Mouse (Mus musculus) CH12F3 (cell line): ENCODE measurements around the gene Paqr8.

ENCODE experiments used
- in situ Hi-C: fragments of 300-500 bp; cut with MboI; formaldehyde crosslinking; loops from 2 replicates; pipeline ENCODE4 v1.14.3; 2020; ENCODE audit warnings: low sequenced_read_pairs

Paqr8 gene

DNA sequence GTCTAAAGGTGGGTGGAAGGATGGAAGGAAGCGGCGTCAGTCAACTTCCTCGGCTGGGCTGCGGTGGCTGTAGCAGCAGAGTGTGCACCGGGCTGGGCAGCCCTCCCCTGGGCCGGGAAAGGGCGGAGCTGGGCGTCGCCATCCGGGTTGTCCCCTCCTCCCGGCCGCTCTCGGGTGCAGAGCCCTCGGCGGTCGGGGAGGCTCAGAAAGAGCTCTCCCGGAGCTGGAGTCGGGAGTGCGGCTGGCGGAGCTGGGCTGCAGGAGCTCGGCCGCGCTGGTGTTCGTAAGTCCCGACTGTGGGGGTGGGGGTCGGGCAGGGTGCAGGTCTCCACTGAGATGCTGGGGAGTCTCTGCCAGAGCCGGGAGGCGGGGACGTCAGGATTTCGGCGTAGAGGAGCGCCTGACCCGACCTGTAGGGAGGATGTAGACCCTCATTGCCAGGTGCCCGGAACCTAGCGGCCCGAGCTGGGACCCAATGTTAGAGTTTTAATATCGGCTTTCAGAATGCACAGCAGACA lies at the start of gene Paqr8:
TSS of gene Paqr8 (plus strand) at position 203 of the 518 bp plus-strand sequence.
- in situ Hi-C loops, result no loop called here

- in situ Hi-C loops, result no loop called here
Measured at GRCm38 (mm10) chr1:20856924-20857902, 33.2 kb upstream of the Paqr8 start.

GRCm38 (mm10) chr1:20860775-20861174 lies 29.6 kb upstream of the Paqr8 start:
- in situ Hi-C loops, result no loop called here

DNA sequence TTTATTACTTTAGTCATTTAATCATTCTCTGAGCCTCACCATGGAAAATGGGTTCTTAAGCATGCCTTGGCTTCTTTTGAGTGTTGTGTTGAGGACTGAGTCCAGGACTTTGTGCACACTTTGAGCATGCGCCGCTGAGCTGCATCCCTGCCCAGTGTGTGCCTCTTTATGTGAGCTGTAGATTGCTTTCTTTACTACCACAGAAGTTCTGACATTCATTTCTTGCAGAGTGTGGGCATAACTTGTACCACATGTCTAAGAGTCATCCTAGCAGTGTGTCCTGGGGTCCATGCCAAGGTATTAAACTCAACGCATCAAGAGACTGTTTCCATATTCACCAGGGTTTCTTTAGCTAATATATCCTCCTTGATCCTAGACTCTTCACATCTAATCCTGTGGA lies 28.5 kb upstream of the Paqr8 start:
- in situ Hi-C loops, result no loop called here

DNA sequence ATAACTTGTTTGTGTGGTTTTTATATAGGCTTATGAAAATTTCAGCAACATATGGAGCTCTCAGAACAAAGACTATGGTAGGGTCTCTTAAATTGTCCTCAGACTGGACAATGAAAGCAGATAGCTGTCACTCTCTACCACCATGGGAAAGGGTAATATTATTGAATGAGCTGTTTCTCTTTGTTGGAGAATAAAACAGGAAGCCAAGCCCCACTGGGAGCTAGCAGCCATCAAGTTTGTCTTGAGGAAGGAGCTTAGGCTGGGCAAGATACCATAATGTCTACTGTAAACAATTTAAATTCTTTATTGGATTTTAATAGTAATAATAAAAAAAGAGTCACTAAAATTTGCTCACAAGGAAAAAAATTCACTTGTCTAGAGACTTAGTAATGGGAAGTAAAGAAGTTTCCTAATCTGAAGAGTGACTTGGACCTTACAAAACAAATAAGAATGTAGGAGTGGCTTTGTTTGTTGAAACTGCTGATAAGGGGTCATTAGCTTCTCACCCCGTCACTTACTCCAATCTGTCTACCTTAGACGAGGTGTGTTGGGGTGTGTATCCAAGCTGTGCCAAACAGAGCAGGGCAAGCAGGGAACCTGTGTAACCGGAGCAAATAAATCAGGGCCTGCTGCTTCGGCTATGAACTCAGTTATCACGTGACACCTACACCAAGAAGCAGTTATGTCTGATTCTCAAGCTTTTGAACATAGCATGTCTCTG lies 26.8 kb upstream of the Paqr8 start:
- in situ Hi-C loops, result no loop called here

DNA sequence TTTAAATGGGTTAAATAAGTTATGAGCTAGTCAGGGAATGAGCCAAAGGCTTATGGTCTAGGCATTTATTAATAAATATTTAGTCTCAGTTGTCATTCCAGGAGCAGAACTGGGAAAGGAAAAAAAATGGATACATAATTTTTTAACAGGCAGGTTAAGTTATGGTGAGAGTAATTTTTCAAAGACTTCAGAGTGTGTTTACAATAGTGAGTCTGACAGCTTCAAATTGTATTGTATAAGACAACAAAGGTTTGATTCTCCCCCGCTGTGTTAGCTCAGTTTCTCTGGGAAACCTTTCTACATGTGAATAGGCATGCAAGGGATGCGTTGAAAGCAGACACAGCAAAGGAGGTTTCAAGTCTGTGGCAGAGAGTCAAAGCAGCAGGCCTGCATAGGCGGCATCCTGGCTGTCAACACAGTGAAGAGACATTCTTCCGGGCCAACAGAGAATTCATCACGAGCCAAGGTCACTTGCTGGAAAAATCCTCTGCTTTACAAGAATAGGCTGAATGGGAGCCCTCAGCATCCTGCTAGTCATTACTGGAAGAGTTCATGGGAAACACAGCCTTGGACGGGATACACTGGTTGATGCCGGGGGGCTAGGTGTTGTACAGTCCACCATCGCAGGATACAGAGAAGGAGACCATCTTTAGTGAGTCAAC lies 23.0 kb upstream of the Paqr8 start:
- in situ Hi-C loops, result no loop called here

- in situ Hi-C loops, result no loop called here
Measured at GRCm38 (mm10) chr1:20868036-20868435, 22.4 kb upstream of the Paqr8 start.

- in situ Hi-C loops, result no loop called here
Measured at GRCm38 (mm10) chr1:20870887-20871286, 19.5 kb upstream of the Paqr8 start.

GRCm38 (mm10) chr1:20872496-20872895 lies 17.9 kb upstream of the Paqr8 start:
- in situ Hi-C loops, result no loop called here

- in situ Hi-C loops, result no loop called here
Measured at GRCm38 (mm10) chr1:20874061-20874460, 16.3 kb upstream of the Paqr8 start.

DNA sequence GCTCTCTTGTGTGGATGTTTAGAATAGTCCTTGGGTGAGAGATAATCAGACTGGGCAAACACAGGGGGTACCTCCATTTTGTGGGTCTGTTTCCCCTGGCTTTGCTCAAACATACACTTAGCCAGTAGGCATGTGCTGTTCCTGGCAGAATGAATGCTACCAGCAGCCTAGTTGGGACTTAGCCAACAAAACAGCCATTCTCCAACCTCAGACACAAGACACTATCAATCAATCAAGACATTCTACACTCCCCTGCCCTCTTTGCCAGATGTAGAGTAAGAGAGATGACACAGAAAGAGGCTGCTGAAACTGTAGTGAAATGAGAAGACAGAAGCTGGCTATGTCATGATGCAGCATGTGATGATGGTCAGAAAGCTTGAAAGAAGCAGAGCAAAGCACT lies 13.1 kb upstream of the Paqr8 start:
- in situ Hi-C loops, result no loop called here

DNA sequence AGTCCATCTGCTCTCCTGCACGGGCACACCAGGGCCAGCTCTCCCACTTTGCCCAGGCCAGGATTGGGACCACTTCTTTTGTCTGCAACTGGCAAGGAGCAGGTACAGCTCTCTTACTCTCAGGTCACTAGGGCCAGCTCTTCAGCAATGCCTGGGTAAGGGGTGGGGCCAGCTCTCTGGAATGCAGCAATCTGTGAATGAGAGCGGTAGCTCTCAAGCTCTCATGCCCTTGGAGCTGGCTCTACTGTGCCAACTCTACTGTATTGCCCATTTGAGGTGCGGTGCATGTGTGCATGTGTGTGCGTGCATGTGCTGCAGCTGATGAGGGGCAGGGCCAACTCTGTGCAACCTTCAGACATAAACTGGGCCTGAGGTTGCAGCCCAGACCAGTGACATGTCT lies 11.0 kb upstream of the Paqr8 start:
- in situ Hi-C loops, result no loop called here

- in situ Hi-C loops, result no loop called here
Measured at GRCm38 (mm10) chr1:20883079-20883478, 7.3 kb upstream of the Paqr8 start.

DNA sequence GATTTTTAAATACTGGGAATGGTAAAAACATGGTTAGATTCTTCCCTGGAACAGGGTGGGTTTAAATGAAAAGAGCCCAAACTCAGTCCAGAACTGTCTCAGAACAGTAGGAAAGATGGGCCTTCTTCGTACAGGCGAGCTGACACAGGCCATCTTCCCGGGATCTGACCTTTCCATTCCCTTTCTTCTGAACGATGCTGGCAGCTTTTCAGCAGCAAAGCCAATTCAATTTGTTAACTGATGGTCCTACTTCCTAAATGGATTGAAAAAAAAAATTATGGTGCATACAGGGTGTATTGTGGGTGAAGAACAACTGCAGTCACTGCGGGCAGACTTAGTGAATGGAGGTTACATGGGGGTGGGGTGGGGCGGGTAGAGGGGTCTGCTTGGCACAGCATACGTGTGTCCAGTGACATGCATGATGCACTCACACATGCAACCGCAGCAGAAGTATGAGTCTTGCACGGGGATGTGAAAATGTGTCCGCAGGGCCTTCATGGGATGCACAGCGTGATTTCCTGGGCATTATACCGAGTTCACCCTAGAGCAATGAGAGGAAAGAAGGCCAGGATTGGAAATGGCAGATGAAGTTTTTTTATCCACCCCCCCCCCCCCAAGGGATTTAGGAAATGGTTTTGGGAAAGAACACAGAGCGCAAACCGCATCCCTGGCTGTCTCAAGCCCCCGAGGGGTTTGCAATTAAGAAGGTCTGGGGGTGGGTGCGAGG lies 566 bp upstream of the Paqr8 start:
- in situ Hi-C loops, result no loop called here

- in situ Hi-C loops, result no loop called here
Measured at GRCm38 (mm10) chr1:20890941-20891399, 564 bp downstream of the Paqr8 start.

DNA sequence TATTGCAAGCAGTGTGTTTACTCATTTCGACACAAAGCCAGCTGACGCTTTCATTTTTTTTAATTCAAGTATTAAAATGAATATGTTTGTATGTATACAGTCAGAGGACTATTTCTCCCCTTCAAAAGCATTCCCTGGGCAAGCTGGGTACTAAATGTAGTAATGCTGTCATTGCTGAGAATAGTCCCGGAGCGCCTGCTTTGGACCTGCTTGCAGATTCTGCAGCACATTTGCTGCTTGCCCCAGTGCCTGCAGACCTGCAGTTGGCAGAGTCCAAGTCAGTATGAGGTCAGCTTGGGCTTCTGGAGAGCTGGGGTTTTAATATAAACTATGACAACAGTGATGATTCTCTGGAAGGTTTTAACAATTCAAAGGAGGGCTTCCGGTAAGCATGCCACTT lies 2.7 kb downstream of the Paqr8 start:
- in situ Hi-C loops, result no loop called here

DNA sequence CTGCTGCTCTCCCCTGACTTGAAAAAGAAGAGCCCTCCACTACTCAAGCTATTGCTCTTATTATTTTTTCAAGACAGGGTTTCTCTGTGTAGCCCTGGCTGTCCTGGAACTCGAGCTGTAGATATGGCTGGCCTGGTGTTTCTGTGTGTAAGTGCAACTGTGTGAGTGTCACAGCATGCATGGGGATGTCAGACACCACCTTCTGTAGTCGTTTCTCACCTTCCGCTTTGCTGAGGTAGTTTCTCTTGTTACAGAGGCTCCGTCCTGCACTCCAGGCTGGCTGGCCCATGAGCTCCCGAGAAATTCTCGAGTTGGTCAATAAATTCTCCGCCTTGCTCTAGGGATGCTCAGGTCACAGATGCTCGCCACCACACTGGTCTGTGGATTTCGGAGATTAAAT lies 8.0 kb downstream of the Paqr8 start:
- in situ Hi-C loops, result no loop called here

DNA sequence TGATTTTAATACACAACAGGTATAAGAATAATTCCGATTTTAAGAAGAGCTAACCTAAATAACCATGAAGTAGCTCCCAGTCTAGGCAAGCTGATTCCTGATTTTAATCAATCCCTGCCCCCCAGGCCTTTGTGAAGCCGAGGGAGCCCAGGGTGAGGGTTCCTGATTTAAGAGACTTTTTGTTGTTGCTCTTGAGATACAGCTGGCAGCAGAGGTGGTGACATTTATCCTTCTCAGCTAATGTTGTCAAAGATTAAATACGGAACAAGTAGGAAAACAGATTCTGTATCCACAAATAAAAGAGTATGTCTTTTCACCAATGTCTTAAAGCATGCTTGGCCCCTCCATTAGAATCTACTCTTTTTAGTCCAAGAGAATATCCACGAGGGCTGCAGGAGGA lies 9.9 kb downstream of the Paqr8 start:
- in situ Hi-C loops, result no loop called here

DNA sequence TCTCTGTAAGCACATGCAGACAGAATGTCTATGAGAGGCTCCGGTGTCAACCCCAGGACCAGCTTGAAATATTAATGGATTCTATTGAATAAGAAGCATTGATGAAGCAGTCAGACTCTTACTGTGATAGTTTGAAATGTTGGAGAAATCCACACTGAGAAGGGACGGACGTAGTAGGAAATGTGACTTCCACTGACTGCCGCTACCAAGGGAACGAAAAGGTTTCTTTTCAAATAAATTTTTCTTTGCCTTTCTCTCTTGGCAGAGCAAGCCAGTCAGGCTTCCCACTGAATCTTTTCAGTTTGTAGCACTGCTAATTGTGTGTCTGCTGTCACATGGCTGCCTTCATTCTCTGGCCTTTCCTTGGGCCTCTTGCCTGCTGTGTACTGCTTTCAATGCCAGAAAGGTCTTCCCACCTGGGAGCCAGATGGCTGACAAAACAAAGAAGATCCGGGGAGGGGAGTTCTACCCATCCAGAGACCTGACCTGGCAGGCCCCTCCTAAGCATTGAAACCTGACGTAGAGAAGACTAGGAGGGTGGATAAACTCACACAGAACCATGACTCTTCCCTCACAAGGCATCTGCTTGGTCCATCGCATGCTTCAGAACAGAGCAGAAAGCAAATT lies 15.2 kb downstream of the Paqr8 start:
- in situ Hi-C loops, result no loop called here

DNA sequence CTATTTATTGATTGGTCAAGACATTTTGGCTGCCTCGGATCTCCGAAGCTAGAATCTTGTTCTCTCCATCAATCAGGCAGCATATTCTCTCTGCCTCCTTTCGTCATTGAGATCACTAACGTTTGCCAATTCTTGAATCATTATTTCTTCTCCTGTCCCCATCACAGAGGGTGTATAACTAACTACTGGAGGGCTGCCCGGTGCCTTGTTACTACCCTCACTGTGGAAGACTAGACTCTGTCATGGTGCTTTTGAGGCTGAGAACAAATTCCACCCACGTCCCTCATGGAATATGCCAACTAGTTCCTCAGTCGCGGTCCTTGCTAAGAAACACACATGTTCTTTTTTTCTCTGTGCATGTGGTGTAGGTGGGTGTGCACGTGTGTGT lies 15.7 kb downstream of the Paqr8 start:
- in situ Hi-C loops, result no loop called here
